9 mouse cellular contexts compared by ENCODE assay signal in the genomic region with DNA sequence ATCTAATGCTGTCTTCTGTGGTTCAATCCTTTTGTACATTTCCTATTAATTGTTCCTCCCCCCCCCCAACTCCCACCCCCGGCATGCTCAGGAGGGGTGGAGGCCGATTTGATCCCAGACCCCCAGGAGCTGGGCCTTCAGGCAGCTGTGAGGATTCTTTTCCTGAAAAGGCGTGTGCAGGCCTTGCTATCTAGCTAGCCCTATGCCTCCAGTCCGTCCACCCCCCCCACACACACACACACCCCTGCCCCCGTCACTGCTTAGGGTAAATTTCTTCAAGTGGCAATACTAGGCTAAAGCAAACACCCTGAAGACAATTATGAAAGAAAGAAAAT. TPM values are rescaled to one million over a fixed set of nuclear protein-coding genes. Genes with fewer than 3 reads are reported as not detected.
DNase-seq lines count a peak whose midpoint lies in the region; ATAC-seq and TF ChIP-seq lines count a peak whose summit lies in the region.
"Had no signal": no experiment of that assay in that cellular context is flagged by ENCODE, and none has a peak within 500 bp of the region (broad histone marks: within the 10 kb centered on the region; RNA-seq: fewer than 3 reads in every experiment).

No protein-coding gene starts in this region.

- peak overlapping the region; percentile 9; the same call in 1 of the 2 replicates for H3K27ac ChIP-seq in kidney, embryonic 16.5 days (ENCODE audit: low read length)
- H3K27ac ChIP-seq in embryonic facial prominence, embryonic 14.5 days (replicated peaks; ENCODE audit: low read depth, low read length): peak overlapping the region; percentile 80
- no peak overlapping the region for H3K27ac ChIP-seq in limb, embryonic 10.5 days
- peak overlapping the region; percentile 59 for H3K27ac ChIP-seq in neural tube, embryonic 13.5 days (replicated peaks)
- H3K27ac ChIP-seq in kidney, adult 2 months (ENCODE audit: insufficient read depth, low read depth, low read length): no peak overlapping the region

- H3K36me3 ChIP-seq in kidney, embryonic 16.5 days (ENCODE audit: insufficient read depth, low read length): no peaks in the 10 kb centered on the region
- H3K36me3 ChIP-seq in embryonic facial prominence, embryonic 14.5 days (ENCODE audit: control insufficient read depth, insufficient read depth, low read length): no peaks in the 10 kb centered on the region
- no peaks in the 10 kb centered on the region for H3K36me3 ChIP-seq in limb, embryonic 10.5 days
- no peaks in the 10 kb centered on the region for H3K36me3 ChIP-seq in neural tube, embryonic 13.5 days
- no peaks in the 10 kb centered on the region for H3K36me3 ChIP-seq in kidney, adult 2 months (ENCODE audit: control insufficient read depth, insufficient read depth, low read length)

- H3K9ac ChIP-seq in kidney, embryonic 16.5 days (replicated peaks; ENCODE audit: low read length): peak overlapping the region; percentile 63
- peak overlapping the region; percentile 61 for H3K9ac ChIP-seq in embryonic facial prominence, embryonic 14.5 days (ENCODE audit: low read depth, low read length)
- H3K9ac ChIP-seq in neural tube, embryonic 13.5 days: peak overlapping the region; percentile 51

- no peak for TF ChIP-seq POLR2A in kidney, adult 2 months (IDR thresholded peaks at IDR 0.05; ENCODE audit: low read depth, low read length)

- no peak for ATAC-seq in kidney, embryonic 16.5 days (ENCODE audit: low FRiP score, low TSS enrichment)
- ATAC-seq in embryonic facial prominence, embryonic 14.5 days (ENCODE audit: low read depth): 0 out of 2 replicates have a peak, but pooled peaks have one; percentile 5
- no peak for ATAC-seq in neural tube, embryonic 13.5 days (ENCODE audit: low read depth)

- peak overlapping the region; percentile 66 for H3K4me3 ChIP-seq in kidney, embryonic 16.5 days (ENCODE audit: low read length)
- peak overlapping the region; percentile 55 for H3K4me3 ChIP-seq in embryonic facial prominence, embryonic 14.5 days (ENCODE audit: low read depth, low read length)
- peak overlapping the region; percentile 63 for H3K4me3 ChIP-seq in limb, embryonic 10.5 days
- peak overlapping the region; percentile 50 for H3K4me3 ChIP-seq in neural tube, embryonic 13.5 days
- H3K4me3 ChIP-seq in kidney, adult 2 months (ENCODE audit: insufficient read depth, low read depth, low read length): no peak overlapping the region

- under 1% methylated on average over 5 of the region's 5 CpGs for WGBS in kidney, embryonic 16.5 days
- 12% methylated on average over 5 of the region's 5 CpGs for WGBS in embryonic facial prominence, embryonic 14.5 days
- WGBS in limb, embryonic 10.5 days: 19% methylated on average over 5 of the region's 5 CpGs
- 7% methylated on average over 5 of the region's 5 CpGs for WGBS in neural tube, embryonic 13.5 days
- WGBS in kidney, adult 2 months: 56% methylated on average over 5 of the region's 5 CpGs

- no peak for TF ChIP-seq CTCF in kidney, adult 2 months (conservative IDR thresholded peaks at IDR 0.05; ENCODE audit: insufficient read depth, insufficient read length, low read depth, low read length)

- H3K27me3 ChIP-seq in kidney, embryonic 16.5 days (ENCODE audit: insufficient read depth, low read length): no peaks in the 10 kb centered on the region
- no peaks in the 10 kb centered on the region for H3K27me3 ChIP-seq in embryonic facial prominence, embryonic 14.5 days (replicated peaks; ENCODE audit: control insufficient read depth, insufficient read depth, low read length)
- H3K27me3 ChIP-seq in limb, embryonic 10.5 days (ENCODE audit: low read depth, poor library complexity, severe bottlenecking): no peaks in the 10 kb centered on the region
- no peaks in the 10 kb centered on the region for H3K27me3 ChIP-seq in neural tube, embryonic 13.5 days
- H3K27me3 ChIP-seq in kidney, adult 2 months (replicated peaks; ENCODE audit: control insufficient read depth, insufficient read depth, low read length): no peaks in the 10 kb centered on the region

- DNase-seq in kidney, postnatal 10 days: no peak
- DNase-seq in embryonic facial prominence, embryonic 14.5 days (ENCODE audit: low spot score): no peak
- no peak for DNase-seq in limb, embryonic 10.5 days (ENCODE audit: low spot score)
- DNase-seq in left cerebral cortex, postnatal 10 days (ENCODE audit: extremely low spot score in 1 of 2, low spot score in 2 of 2): no peak
- DNase-seq in kidney, adult 2 months: no peak
- no peak for DNase-seq in layer of hippocampus, adult 11-12 months (ENCODE audit: low spot score)
- DNase-seq: kidney, adult 8-10 months had no signal

- H3K4me1 ChIP-seq in kidney, embryonic 16.5 days (ENCODE audit: insufficient read depth, low read length): peaks cover 7% of the 10 kb centered on the region
- no peaks in the 10 kb centered on the region for H3K4me1 ChIP-seq in embryonic facial prominence, embryonic 14.5 days (ENCODE audit: control insufficient read depth, insufficient read depth, low read length)
- peaks cover 6% of the 10 kb centered on the region for H3K4me1 ChIP-seq in limb, embryonic 10.5 days
- H3K4me1 ChIP-seq in neural tube, embryonic 13.5 days (replicated peaks): peaks cover 11% of the 10 kb centered on the region
- no peaks in the 10 kb centered on the region; the same call in 1 of the 2 replicates for H3K4me1 ChIP-seq in kidney, adult 2 months (ENCODE audit: control insufficient read depth, insufficient read depth, low read length)

- intact Hi-C loops in left cerebral cortex, postnatal 10 days (cut with DNase I): loop anchor here (10.0 kb wide), 1 partner anchor 572 kb away; no protein-coding TSS in a partner anchor

- H3K4me2 ChIP-seq in kidney, embryonic 16.5 days (replicated peaks; ENCODE audit: low read depth, low read length): peak overlapping the region; percentile 55
- peak overlapping the region; percentile 55 for H3K4me2 ChIP-seq in embryonic facial prominence, embryonic 14.5 days (ENCODE audit: low read depth, low read length)
- H3K4me2 ChIP-seq in neural tube, embryonic 13.5 days: peak overlapping the region; percentile 57

- H3K9me3 ChIP-seq in kidney, embryonic 16.5 days (ENCODE audit: low read length): no peaks in the 10 kb centered on the region
- H3K9me3 ChIP-seq in embryonic facial prominence, embryonic 14.5 days (ENCODE audit: control insufficient read depth, low read length): no peaks in the 10 kb centered on the region
- no peaks in the 10 kb centered on the region for H3K9me3 ChIP-seq in limb, embryonic 10.5 days (replicated peaks)
- H3K9me3 ChIP-seq in neural tube, embryonic 13.5 days: no peaks in the 10 kb centered on the region

RNA-seq across cellular contexts. Expression of a gene that starts 2.6 kb away (rescaled TPM):
- polyA plus RNA-seq in kidney, embryonic 16.5 days (2015; fragmentation: Nextera tagmentation; extraction: Ambion mirVana): 27.2 and 29.0 TPM in 2 replicates
- 33.4 and 40.3 TPM in 2 replicates for polyA plus RNA-seq in embryonic facial prominence, embryonic 14.5 days (2014; fragmentation: Nextera tagmentation; extraction: Ambion mirVana)
- 35.0 and 43.4 TPM in 2 replicates for polyA plus RNA-seq in limb, embryonic 10.5 days (2016; fragmentation: Nextera tagmentation; extraction: Ambion mirVana)
- polyA plus RNA-seq in neural tube, embryonic 13.5 days (2015; fragmentation: Nextera tagmentation; extraction: Ambion mirVana): 30.0 and 33.6 TPM in 2 replicates
- 10 to 100 TPM; 78.7 to 82.2 TPM for total RNA-seq in left cerebral cortex, postnatal 10 days (2021)
- polyA plus RNA-seq in kidney, adult 2 months (2012; rRNA removed): 22.1 and 24.5 TPM in 2 replicates

RNA-seq across cellular contexts. Expression of a gene that starts 12.5 kb away (rescaled TPM):
- 5.1 and 5.8 TPM in 2 replicates for polyA plus RNA-seq in kidney, embryonic 16.5 days (2015; fragmentation: Nextera tagmentation; extraction: Ambion mirVana)
- 7.0 and 7.1 TPM in 2 replicates for polyA plus RNA-seq in embryonic facial prominence, embryonic 14.5 days (2014; fragmentation: Nextera tagmentation; extraction: Ambion mirVana)
- 6.1 and 7.4 TPM in 2 replicates for polyA plus RNA-seq in limb, embryonic 10.5 days (2016; fragmentation: Nextera tagmentation; extraction: Ambion mirVana)
- 13.9 and 14.0 TPM in 2 replicates for polyA plus RNA-seq in neural tube, embryonic 13.5 days (2015; fragmentation: Nextera tagmentation; extraction: Ambion mirVana)
- 10 to 100 TPM; 27.3 to 28.6 TPM for total RNA-seq in left cerebral cortex, postnatal 10 days (2021)
- 3.6 TPM in 2 replicates for polyA plus RNA-seq in kidney, adult 2 months (2012; rRNA removed)

Comparison
In these comparisons a context has a peak if more than half of its experiments do, and no peak if none do; other contexts are left out.
1. H3K27ac ChIP-seq: peak in kidney, embryonic 16.5 days (single experiment), embryonic facial prominence, embryonic 14.5 days (single experiment) and neural tube, embryonic 13.5 days (single experiment); none in limb, embryonic 10.5 days (single experiment) and kidney, adult 2 months (single experiment).
2. Peak in every context shown above with its lines, with median percentiles within 50 percentile points of each other: H3K4me2 ChIP-seq and H3K9ac ChIP-seq.